Mouse (Mus musculus) urinary bladder, postnatal 4 days (tissue): ENCODE measurements around the gene Adgre5.

ENCODE experiments used
- DNase-seq, 2 experiments: peaks; one replicate each; pipeline ENCODE4 v3.0.0; 2021 to 2022; ENCODE audit warnings: low spot score in 2 of 2

The Adgre5 gene

GRCm38 (mm10) chr8:83740976-83741741 lies at the start of gene Adgre5:
Gene Adgre5 (minus strand): TSS chr8:83741326.
- DNase-seq: peak; percentile 67 to 75

GRCm38 (mm10) chr8:83789826-83790225 lies 48.7 kb upstream of the Adgre5 start:
- DNase-seq: no peak

- DNase-seq: no peak
These were observed 43.9 kb upstream of the Adgre5 start for GRCm38 (mm10) chr8:83785046-83785445.

DNA sequence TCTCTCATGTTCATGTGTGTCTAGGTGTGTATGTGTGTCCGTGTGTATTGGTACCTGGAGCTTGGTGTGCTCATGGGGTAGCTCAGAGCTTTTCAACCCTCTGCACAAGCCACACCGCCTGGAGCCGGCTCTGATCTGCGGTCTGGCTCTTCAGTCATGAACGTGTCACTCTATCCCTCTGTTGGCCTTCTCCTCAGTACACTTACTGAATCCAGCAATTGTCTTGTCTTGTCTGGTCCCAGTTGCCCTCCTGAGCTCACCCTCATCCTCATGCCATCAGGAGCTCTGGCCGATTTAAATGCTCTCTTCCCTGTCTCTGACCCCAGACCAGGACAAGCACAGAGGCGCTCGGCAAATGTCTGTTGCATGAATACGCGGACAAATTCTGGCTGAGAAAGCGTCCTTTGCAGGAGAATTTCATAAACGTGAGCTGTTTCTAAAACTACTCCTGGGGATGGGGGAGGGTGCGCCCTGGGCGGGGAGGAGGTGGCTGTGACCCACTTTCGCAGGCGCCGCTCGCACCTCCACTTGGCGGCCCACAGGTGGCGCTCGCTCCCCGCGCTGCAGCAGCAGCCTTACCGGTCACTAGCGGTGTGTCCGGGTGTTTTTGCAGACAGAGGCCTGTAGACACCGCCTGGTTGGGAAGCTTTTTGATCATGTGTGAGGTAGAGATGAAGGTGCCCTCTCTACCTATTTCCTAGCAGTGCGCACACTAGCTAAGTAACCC lies 41.9 kb upstream of the Adgre5 start:
- DNase-seq: peak; percentile 78 to 87

DNA sequence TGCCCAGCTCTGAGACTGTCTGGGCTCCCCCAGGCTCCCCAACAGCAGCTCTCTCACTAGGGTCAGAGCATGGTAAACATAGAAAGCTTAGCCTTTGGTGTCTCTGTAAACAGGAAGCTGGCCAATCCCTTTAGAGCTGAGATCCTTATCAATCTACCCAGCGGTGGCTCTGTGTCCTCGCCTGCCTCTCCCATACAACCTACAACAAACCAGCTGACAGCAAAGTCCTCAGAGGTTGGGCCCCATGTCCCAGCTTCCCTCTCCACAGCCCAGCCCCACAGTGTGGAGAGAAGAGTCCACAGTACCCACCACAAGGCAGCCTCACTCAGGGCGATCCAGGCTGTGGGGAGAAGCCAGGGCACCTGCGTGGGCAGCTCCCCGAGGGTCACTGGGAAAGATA lies 38.5 kb upstream of the Adgre5 start:
- no peak for DNase-seq

GRCm38 (mm10) chr8:83778051-83778450 lies 36.9 kb upstream of the Adgre5 start:
- DNase-seq: no peak

GRCm38 (mm10) chr8:83776632-83777031 lies 35.5 kb upstream of the Adgre5 start:
- no peak for DNase-seq

DNA sequence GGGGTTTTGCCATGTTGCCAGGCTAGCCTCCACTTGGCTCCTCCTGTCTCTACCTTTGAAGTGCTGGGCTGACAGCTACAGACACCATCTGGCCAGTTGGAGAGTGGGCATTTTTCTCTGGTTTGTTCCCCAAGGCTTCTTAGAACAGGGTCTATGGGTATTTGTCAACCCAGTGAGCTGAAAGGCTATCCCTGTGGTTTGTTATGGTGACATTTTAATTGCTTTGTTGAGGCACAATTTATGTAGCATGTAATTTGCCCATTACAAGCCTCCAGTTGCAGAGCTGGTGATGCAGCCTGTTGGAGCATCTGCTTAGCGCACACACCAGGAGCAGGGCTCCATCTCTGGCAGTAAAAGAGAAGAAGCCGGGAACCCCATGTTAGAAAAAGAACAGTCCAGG lies 33.1 kb upstream of the Adgre5 start:
- DNase-seq: no peak

DNA sequence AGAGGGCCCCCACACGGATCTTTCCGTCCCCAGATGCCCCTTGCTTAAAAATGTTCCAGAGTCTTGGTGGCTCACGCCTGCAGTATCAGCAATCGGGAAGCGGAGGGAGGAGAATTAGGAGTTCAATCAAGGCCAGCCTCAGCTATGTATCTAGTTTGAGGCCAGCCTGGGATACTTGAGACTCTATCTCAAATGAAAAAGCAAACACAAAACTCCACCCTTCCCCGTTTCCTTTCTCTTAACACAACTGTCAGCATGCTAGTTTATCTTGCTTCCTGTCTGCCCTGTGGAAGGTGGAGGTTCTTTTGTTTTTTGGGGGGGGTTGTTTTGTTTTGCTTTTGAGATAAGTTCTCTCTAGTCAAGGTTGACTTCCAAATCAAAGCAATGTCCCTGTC lies 32.3 kb upstream of the Adgre5 start:
- DNase-seq: no peak

DNA sequence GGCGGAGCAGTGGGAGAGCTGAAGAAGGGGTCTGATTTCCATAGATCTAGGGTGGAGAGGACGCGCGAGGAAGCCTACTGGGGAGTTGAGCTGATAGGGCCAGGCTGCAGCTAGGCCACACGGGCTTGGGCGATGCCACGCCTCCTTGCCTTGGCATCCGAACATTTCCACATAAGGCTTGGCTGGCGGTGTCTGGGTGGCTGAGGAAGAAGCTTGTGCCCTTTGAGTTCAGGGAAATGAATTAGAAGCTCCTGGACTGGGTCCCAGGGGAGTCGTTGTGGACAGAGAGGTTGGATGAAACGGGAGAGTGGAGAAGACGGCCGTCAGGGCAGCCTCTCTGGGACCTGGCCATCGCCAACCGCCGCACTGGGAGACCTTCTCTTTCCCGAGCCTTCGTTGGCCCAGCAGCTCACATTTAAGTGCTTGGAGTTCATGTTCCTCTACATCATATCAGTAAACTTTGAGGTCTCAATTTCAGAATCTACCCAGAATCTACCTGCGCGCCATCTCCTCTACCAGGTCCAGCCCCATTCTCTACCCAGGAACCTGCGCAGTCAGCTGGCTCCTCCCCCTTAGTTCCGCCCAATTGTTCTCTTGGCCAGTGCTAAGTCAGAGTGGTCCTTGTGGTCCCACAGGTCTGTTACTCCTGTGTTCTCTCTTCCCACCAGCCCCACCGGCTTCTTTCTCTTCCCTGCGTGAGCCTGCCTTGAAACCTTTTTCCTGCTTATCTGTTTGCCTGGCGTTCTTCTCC lies 31.8 kb upstream of the Adgre5 start:
- peak in 1 of 2 experiments; percentile 43 for DNase-seq

DNA sequence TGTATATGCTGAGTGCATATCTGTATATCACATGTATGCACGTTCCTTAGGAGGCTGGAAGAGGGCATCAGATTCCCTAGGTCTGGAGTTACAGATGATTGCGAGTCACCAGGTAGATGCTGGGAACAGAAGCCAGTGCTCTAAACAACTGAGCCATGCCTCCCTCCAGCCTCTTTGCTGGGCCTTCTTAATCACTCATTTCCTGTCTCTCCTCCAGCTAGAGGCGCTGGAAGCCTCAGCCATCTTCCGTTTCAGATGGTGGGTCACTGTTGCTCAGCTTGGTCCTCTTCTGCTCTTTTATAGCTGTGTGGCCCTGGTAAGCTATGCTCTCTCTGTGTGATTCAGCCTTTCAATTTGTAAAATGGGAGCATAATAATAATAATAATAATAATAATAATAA lies 30.7 kb upstream of the Adgre5 start:
- DNase-seq: no peak

GRCm38 (mm10) chr8:83770669-83771068 lies 29.5 kb upstream of the Adgre5 start:
- no peak for DNase-seq

DNA sequence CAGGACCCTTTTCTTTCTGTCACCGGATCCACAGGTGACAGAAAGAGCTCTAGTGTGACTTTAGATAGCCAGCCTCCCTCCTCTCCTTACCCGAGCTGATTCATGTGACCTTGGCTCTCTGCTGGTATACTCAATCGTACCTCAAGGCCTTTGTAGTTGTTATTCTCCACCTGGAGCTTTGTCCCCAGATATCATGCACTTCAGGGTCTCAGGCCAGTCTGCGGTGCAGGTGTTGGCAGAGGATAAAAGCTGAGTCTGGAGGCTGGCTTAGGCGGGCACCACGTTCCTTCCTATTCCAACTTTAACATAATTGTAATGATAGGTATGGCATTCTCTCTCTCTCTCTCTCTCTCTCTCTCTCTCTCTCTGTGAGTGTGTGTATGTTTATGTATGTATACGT lies 28.6 kb upstream of the Adgre5 start:
- no peak for DNase-seq

DNA sequence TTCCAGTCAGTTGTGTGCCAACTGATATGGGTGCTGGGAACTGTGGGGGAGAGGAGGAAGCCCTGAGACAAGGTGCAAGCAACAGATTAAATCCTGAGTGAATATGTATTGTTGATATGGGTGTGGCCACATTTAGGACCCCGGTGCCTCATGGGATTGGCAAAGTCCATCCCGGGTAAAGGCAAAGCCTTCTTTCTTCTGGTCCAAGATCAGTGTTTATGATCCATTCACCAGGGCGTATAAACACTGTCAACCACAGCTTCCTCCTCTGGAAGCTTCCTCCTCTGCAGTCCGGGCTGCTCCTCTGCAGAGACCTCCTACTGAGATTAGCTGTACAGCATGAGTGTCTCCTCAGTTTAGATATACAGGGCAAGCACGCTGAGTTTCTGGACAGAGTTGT lies 27.4 kb upstream of the Adgre5 start:
- DNase-seq: no peak

- no peak for DNase-seq
These were observed 26.3 kb upstream of the Adgre5 start for GRCm38 (mm10) chr8:83767442-83767841.

DNA sequence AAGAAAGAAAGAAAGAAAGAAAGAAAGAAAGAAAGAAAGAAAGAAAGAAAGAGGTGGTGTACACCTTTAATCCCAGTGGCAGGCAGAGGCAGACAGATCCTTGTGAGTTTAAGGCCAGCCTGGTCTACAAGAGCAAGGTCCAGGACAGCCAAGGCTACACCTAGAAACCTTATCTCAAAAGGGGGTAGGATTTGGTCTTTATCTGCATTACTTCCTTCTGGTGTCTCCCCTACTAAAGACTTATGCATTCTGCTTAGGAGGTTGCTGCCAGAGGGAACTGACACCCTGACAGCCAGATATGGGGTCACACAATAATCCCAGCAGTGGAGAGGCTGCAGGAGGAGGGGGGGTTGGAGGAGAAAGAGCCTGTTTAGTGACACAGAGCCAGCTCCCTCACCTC lies 24.5 kb upstream of the Adgre5 start:
- DNase-seq: no peak

DNA sequence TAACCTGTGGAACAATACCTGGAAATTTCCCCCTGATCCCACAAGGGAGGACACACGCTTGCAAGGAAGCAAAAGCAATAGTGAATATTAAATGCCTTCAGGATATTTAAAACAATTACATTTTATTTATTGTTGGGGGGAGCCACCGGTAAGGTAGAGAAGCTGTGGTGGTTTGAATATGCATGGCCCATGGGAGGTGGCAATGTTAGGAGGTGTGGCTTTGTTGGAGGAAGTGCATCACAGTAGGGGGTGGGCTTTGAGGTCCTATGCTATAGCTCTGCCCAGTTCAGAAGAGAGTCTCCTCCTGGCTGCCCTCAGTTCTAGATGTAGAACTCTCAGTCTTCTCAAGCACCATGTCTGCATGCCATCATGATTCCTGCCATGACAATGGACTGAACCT lies 23.6 kb upstream of the Adgre5 start:
- no peak for DNase-seq

DNA sequence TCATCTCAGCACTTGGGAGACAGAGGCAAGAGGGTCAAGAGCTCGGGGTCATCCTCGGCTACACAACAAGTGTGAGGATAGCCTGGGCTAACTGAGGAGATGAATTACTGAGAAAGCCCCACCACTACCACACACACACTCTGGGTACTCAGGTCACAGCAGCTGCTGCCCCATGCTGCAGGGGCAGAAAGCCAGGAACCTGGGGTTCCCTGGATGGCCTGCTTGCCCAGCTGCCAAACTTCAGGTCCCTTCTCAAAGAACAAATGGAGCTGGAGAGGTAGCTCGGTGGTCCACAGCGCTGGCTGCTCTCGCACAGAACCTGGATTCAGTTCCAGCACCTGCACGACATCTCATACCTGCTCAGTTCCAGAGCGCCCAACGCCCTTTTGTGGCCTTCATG lies 23.0 kb upstream of the Adgre5 start:
- DNase-seq: no peak

DNA sequence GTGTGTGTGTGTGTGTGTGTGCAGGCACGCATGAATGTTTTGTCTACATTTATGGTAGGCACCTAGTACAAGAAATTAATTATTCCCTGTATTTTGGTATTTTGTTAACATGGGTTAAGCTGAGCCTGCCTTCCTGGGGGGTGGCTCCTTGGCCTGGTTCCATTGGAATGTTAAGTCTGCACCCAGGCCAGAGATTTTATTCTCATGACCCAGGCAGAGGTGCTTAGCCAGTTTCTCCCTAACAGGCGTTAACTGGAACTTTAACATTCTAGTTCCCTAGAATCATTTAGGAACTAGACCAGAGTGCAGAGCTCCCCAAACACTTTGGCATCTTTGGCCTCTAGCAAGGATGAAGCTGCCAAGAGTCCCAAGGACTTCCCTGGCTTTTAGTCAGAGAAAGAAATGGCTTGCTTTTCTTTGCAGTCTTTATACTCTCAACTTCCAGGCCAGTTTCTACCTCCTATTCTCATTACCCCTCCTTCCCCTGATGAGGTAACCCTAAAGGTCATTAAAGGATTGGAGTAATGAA lies 18.2 kb upstream of the Adgre5 start:
- no peak for DNase-seq

DNA sequence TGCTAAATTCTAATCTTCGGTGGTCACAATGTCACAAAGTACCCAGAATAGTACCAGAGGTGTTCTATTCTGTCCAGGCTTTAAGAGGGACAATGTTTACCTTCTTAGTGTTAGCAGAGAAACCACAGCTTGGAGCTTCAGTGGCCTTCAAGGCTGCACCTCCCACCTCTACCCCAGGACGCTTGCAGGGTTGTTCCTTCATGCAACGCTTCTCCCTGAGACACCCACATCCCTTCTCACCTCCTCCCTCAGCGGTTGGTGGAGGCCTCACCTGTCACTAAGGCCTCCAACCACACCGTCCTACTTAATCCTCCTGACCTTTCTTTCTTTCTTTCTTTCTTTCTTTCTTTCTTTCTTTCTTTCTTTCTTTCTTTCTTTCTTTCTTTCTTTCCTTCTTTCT lies 17.2 kb upstream of the Adgre5 start:
- no peak for DNase-seq

- DNase-seq: no peak
These were observed 16.0 kb upstream of the Adgre5 start for GRCm38 (mm10) chr8:83757084-83757607.

- DNase-seq: no peak
These were observed 15.1 kb upstream of the Adgre5 start for GRCm38 (mm10) chr8:83756273-83756672.
